Mouse (Mus musculus) gastrocnemius, postnatal 36 days (tissue): ENCODE measurements around the gene Cdk16. TPM values are rescaled to one million over a fixed set of nuclear protein-coding genes. Genes with fewer than 3 reads are reported as not detected.
"Not testable (repeated sequence)": the region's sequence is repeated elsewhere in the genome, so short reads cannot be mapped to it uniquely, and the experiment has no call there.

Source experiments
- DNase-seq, 2 experiments: peaks; one replicate each; pipeline ENCODE4 v3.0.0; 2022
- intact Hi-C: fragments of 180-260 bp; cut with DNase I; formaldehyde crosslinking; loops from one replicate; pipeline ENCODE4 v1.15.1; 2025
- long read RNA-seq, 2 experiments: library from polyadenylated mRNA; stranded (forward); transcript quantifications; one replicate each; pipeline ENCODE4 v2.0.0; 2021
- total RNA-seq, 2 experiments: library from RNA; stranded (reverse); gene quantifications; 2 replicates each; pipeline ENCODE4 v1.2.3; 2021

Gene Cdk16
- 100 to 1,000 TPM; 112 to 126 TPM for total RNA-seq
- long read RNA-seq, experiment 1, transcript Cdk16-201 (16 exons, 3,120 nt) = major isoform, 48 of 83 reads
- long read RNA-seq, experiment 1, partial matches to known transcripts = 28 of 83 reads
- long read RNA-seq, experiment 1, other reads (novel, unspliced or antisense) = 7 of 83 reads
- long read RNA-seq, experiment 2, transcript Cdk16-201 (16 exons, 3,120 nt) = major isoform, 66 of 107 reads
- long read RNA-seq, experiment 2, partial matches to known transcripts = 32 of 107 reads
- long read RNA-seq, experiment 2, other reads (novel, unspliced or antisense) = 9 of 107 reads

GRCm38 (mm10) chrX:20687519-20688067, at the start of gene Cdk16:
Gene Cdk16 (plus strand): TSS chrX:20687954.
- intact Hi-C loops = no loop called here
- DNase-seq = peak; percentile 64 to 80

- intact Hi-C loops = no loop called here
- no peak for DNase-seq
Measured at GRCm38 (mm10) chrX:20638141-20638540, 49.6 kb upstream of the Cdk16 start.

GRCm38 (mm10) chrX:20644780-20645179, 43.0 kb upstream of the Cdk16 start:
- no peak for DNase-seq
- intact Hi-C loops = no loop called here

- DNase-seq = no peak
- intact Hi-C loops = loop anchor here (5.0 kb wide), 1 partner anchor 35 kb away; no protein-coding TSS in a partner anchor
Measured at GRCm38 (mm10) chrX:20657593-20657992, 30.2 kb upstream of the Cdk16 start.

GRCm38 (mm10) chrX:20658026-20658652, 29.6 kb upstream of the Cdk16 start, which contains the start of gene Uba1:
Gene Uba1 (plus strand): TSS chrX:20658326.
- intact Hi-C loops = loop anchor here (5.0 kb wide), 1 partner anchor 36 kb away; no protein-coding TSS in a partner anchor
- peak; percentile 51 to 62 for DNase-seq

- intact Hi-C loops = loop anchor here (5.0 kb wide), 1 partner anchor 37 kb away; no protein-coding TSS in a partner anchor
- DNase-seq = no peak
Measured at GRCm38 (mm10) chrX:20658891-20659406, 28.8 kb upstream of the Cdk16 start.

GRCm38 (mm10) chrX:20662317-20662715, 25.4 kb upstream of the Cdk16 start:
- no peak for DNase-seq
- intact Hi-C loops = loop anchor here (1.0 to 5.0 kb wide), 2 partner anchors 109 to 155 kb away; no protein-coding TSS in a partner anchor

GRCm38 (mm10) chrX:20662716-20663443, 24.9 kb upstream of the Cdk16 start:
- DNase-seq = peak; percentile 65 to 71
- intact Hi-C loops = loop anchor here (1.0 to 5.0 kb wide), 2 partner anchors 108 to 154 kb away; no protein-coding TSS in a partner anchor

GRCm38 (mm10) chrX:20663444-20663790, 24.3 kb upstream of the Cdk16 start:
- DNase-seq = no peak
- intact Hi-C loops = loop anchor here (5.0 kb wide), 1 partner anchor 154 kb away; no protein-coding TSS in a partner anchor

GRCm38 (mm10) chrX:20688068-20688547, 354 bp downstream of the Cdk16 start:
- intact Hi-C loops = no loop called here
- peak; percentile 69 to 75 for DNase-seq

GRCm38 (mm10) chrX:20688615-20689014, 861 bp downstream of the Cdk16 start:
- intact Hi-C loops = no loop called here

GRCm38 (mm10) chrX:20691566-20691965, 3.8 kb downstream of the Cdk16 start:
- DNase-seq = no peak
- intact Hi-C loops = no loop called here

More at GRCm38 (mm10) chrX:20688615-20689014, 861 bp downstream of the Cdk16 start:
- peak; percentile 38 to 40 for DNase-seq

GRCm38 (mm10) chrX:20692616-20693015, 4.9 kb downstream of the Cdk16 start:
- DNase-seq = no peak
- intact Hi-C loops = no loop called here

- no peak for DNase-seq
- intact Hi-C loops = no loop called here
Measured at GRCm38 (mm10) chrX:20695842-20696241, 8.1 kb downstream of the Cdk16 start.

- peak in 1 of 2 experiments; percentile 18 for DNase-seq
- intact Hi-C loops = no loop called here
Measured at GRCm38 (mm10) chrX:20703741-20704290, 16.1 kb downstream of the Cdk16 start, which contains the start of gene Usp11. Gene Usp11 (plus strand): TSS chrX:20703906.

- intact Hi-C loops = no loop called here
- DNase-seq = peak; percentile 51
Measured at GRCm38 (mm10) chrX:20704295-20705082, 16.7 kb downstream of the Cdk16 start.

- intact Hi-C loops = no loop called here
- DNase-seq = no peak
Measured at GRCm38 (mm10) chrX:20705083-20705402, 17.3 kb downstream of the Cdk16 start.

GRCm38 (mm10) chrX:20728681-20729080, 40.9 kb downstream of the Cdk16 start:
- DNase-seq = no peak
- intact Hi-C loops = no loop called here

- DNase-seq, intact Hi-C loops: not testable (repeated sequence)
Measured at GRCm38 (mm10) chrX:20730048-20730447, 42.3 kb downstream of the Cdk16 start.
